Mouse (Mus musculus) cortical plate, adult 2 months (tissue): ENCODE measurements around the gene Trpc5.

Experiments
- CTCF ChIP-seq: fragments of 200-500 bp; IDR thresholded peaks from 2 replicates; pipeline ENCODE4 v1.5.1; 2011; ENCODE audit warnings: mild to moderate bottlenecking, control low read depth, low read length; ENCODE audit not compliant: insufficient read depth; ENCODE audit errors: extremely low read depth
- POLR2A ChIP-seq: fragments of 200-500 bp; IDR thresholded peaks from 2 replicates; pipeline ENCODE4 v1.6.1; 2011; ENCODE audit warnings: mild to moderate bottlenecking, low read length, control low read depth; ENCODE audit not compliant: insufficient read depth; ENCODE audit errors: extremely low read depth

GRCm38 (mm10) chrX:144337938-144338337 is 350.0 kb downstream of the Trpc5 start:
- TF ChIP-seq CTCF (no peak), POLR2A (no peak)
